Mouse (Mus musculus) thymus, adult 2 months (tissue): ENCODE results near the gene Usp49. TPM values are rescaled to one million over a fixed set of nuclear protein-coding genes. Genes with fewer than 3 reads are reported as not detected.

ENCODE experiments used
- DNase-seq: peaks from one replicate; pipeline ENCODE4 v3.0.0; 2021
- H3K27ac ChIP-seq: fragments of 200-500 bp; 2 replicates; pipeline ENCODE4 v1.5.1; 2012; ENCODE audit warnings: low read length, control low read depth; ENCODE audit not compliant: control insufficient read depth, insufficient read depth
- H3K27me3 ChIP-seq: fragments of 200-500 bp; 2 replicates; pipeline ENCODE4 v1.6.1; 2012; ENCODE audit warnings: mild to moderate bottlenecking, low read length, moderate library complexity, mixed read lengths; ENCODE audit not compliant: control insufficient read depth, insufficient read depth
- H3K36me3 ChIP-seq: fragments of 200-500 bp; 2 replicates; pipeline ENCODE4 v1.6.1; 2012; ENCODE audit warnings: mild to moderate bottlenecking, low read length, moderate library complexity; ENCODE audit not compliant: control insufficient read depth, insufficient read depth
- H3K4me1 ChIP-seq: fragments of 200-500 bp; replicated peaks from 2 replicates; pipeline ENCODE4 v1.6.1; 2012; ENCODE audit warnings: low read length; ENCODE audit not compliant: control insufficient read depth, insufficient read depth
- H3K4me3 ChIP-seq: fragments of 200-500 bp; 2 replicates; pipeline ENCODE4 v1.5.1; 2012; ENCODE audit warnings: mild to moderate bottlenecking, low read length, control low read depth, moderate library complexity; ENCODE audit not compliant: control insufficient read depth, insufficient read depth
- CTCF ChIP-seq: fragments of 200-500 bp; IDR thresholded peaks from 2 replicates; pipeline ENCODE4 v1.5.1; 2012; ENCODE audit warnings: mild to moderate bottlenecking, control low read depth, low read length, moderate library complexity, borderline replicate concordance; ENCODE audit not compliant: control insufficient read depth, poor library complexity, insufficient read depth; ENCODE audit errors: extremely low read depth
- POLR2A ChIP-seq: fragments of 200-500 bp; IDR thresholded peaks from 2 replicates; pipeline ENCODE4 v1.6.1; 2012; ENCODE audit warnings: mild to moderate bottlenecking, low read length, control low read depth, moderate library complexity; ENCODE audit not compliant: control insufficient read depth, poor library complexity, insufficient read depth; ENCODE audit errors: extremely low read depth
- WGBS: fragments of 180-500 bp; shearing (Covaris S2); methylation state at CpG from one replicate; pipeline ENCODE4 v1.1.7; 2018; 5-methylcytosine and 5-hydroxymethylcytosine counted together
- polyA plus RNA-seq: library from polyadenylated mRNA; depleted of rRNA; stranded (reverse); fragments of >200 nt; gene quantifications from 2 replicates; pipeline ENCODE4 v1.2.3, GENCODE M21; 2012

Gene Usp49
- polyA plus RNA-seq, 1 experiment: 12.5 TPM

- Histone ChIP-seq H3K4me3 (no peak overlapping the region), H3K36me3 (peaks cover 16% of the 10 kb centered on the region), H3K4me1 (peaks cover 13% of the 10 kb centered on the region), H3K27me3 (no peaks in the 10 kb centered on the region), H3K27ac (no peak overlapping the region)
- no peak for TF ChIP-seq CTCF
- no peak for TF ChIP-seq POLR2A
- WGBS: 83% methylated on average over 2 of the region's 2 CpGs
- DNase-seq: no peak
These were observed 2.7 kb upstream of the Usp49 start for GRCm38 (mm10) chr17:47627791-47628190.

GRCm38 (mm10) chr17:47628851-47629676 lies 1.4 kb upstream of the Usp49 start:
- peak; percentile 95 for DNase-seq
- Histone ChIP-seq H3K4me3 (peak overlapping the region; percentile 78), H3K4me1 (peaks cover 13% of the 10 kb centered on the region), H3K27ac (peak overlapping the region; percentile 32), H3K27me3 (no peaks in the 10 kb centered on the region), H3K36me3 (peaks cover 4% of the 10 kb centered on the region)
- TF ChIP-seq CTCF (no peak), POLR2A (0 out of 2 replicates have a peak, but pooled peaks have one; percentile 46)
- under 1% methylated on average over 63 of the region's 63 CpGs for WGBS

GRCm38 (mm10) chr17:47629717-47630677 lies 493 bp upstream of the Usp49 start:
- H3K36me3 ChIP-seq: no peaks in the 10 kb centered on the region; the same call in 1 of the 2 replicates
- H3K4me3 ChIP-seq: peak overlapping the region; percentile 78
- no peak for DNase-seq
- peaks cover 13% of the 10 kb centered on the region for H3K4me1 ChIP-seq
- under 1% methylated on average over 61 of the region's 61 CpGs for WGBS
- H3K27me3 ChIP-seq: no peaks in the 10 kb centered on the region
- H3K27ac ChIP-seq: 0 out of 2 replicates have a peak overlapping the region, but pooled peaks have one; percentile 1
- no peak for TF ChIP-seq CTCF
- TF ChIP-seq POLR2A: no peak

DNA sequence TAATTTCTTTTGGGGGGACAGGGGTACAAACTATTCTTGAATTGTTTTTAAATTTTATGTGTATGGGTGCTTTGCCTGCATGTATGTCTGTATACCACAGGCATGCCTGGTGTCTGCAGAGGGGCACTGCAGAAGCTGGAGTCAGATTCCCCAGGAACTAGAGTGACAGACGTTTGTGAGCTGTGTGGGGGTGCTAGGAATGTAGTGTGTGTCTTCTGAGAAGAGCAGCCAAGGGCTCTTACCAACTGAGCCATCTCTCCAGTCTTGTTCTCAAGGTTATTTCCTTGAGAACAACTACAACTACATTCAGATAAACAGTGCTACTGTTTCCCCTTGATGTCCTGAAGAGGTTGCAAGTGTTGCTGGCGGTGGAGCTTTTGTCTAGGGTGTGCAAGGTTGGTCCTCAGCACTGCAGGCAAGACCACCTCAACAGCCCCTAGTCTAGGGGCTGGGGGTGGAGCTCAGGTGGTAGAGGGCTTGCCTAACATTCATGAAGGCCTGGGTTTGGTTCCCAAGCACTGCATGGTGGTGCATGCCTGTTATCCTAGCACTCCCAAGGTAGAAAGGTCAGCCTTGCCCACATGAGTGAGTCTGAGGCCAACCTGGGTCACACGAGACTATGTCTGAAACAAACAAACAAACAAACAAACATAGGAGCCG lies 1.8 kb downstream of the Usp49 start:
- TF ChIP-seq CTCF (no peak), POLR2A (no peak)
- Histone ChIP-seq H3K4me3 (no peak overlapping the region), H3K4me1 (peaks cover 13% of the 10 kb centered on the region), H3K27ac (no peak overlapping the region), H3K36me3 (no peaks in the 10 kb centered on the region), H3K27me3 (no peaks in the 10 kb centered on the region)
- 91% methylated on average over 4 of the region's 4 CpGs for WGBS
- no peak for DNase-seq

- no peak overlapping the region for H3K4me3 ChIP-seq
- no peaks in the 10 kb centered on the region for H3K36me3 ChIP-seq
- no peak for TF ChIP-seq CTCF
- TF ChIP-seq POLR2A: no peak
- DNase-seq: no peak
- 93% methylated on average over 7 of the region's 7 CpGs for WGBS
- no peaks in the 10 kb centered on the region for H3K27me3 ChIP-seq
- H3K4me1 ChIP-seq: peaks cover 9% of the 10 kb centered on the region
- no peak overlapping the region for H3K27ac ChIP-seq
These were observed 3.7 kb downstream of the Usp49 start for GRCm38 (mm10) chr17:47633999-47634770.

DNA sequence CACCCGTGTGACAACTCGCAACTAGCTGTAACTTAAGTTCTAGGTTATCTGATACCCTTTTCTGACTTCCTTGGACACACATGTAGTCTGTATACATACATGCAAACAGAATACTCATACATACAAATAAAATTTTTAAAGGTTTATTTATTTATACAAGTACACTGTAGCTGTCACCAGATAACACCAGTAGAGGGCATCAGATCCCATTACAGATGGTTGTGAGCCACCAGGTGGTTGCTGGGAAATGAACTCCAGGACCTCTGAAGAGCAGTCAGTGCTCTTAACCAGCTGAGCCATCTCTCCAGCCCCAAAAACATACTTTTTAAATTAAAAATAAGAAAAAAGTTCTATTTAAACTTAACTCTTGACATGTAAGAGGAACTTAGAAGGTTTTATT lies 12.5 kb downstream of the Usp49 start:
- Histone ChIP-seq H3K36me3 (no peaks in the 10 kb centered on the region), H3K27me3 (no peaks in the 10 kb centered on the region), H3K27ac (no peak overlapping the region), H3K4me3 (no peak overlapping the region), H3K4me1 (no peaks in the 10 kb centered on the region)
- DNase-seq: peak; percentile 18
- TF ChIP-seq POLR2A (no peak), CTCF (no peak)
- WGBS: 97% methylated on average over 2 of the region's 2 CpGs
